Mouse (Mus musculus): Measurements from ENCODE around the gene Scgb2b26. TPM values are rescaled to one million over a fixed set of nuclear protein-coding genes. Genes with fewer than 3 reads are reported as not detected.

Scgb2b26 gene
- not detected for polyA plus RNA-seq (2012; fragmentation: generic; extraction: Trizol)

GRCm38 (mm10) chr7:33944940-33945339, at the start of gene Scgb2b26:
TSS of gene Scgb2b26 (minus strand) at chr7:33945040.

Other genes with a start within 250 kb of the Scgb2b26 start
- gene Scgb2b24, start 205.7 kb downstream of the Scgb2b26 start, polyA plus RNA-seq (2012; fragmentation: generic; extraction: Trizol): not detected
- not detected for gene Scgb1b24, start 201.2 kb downstream of the Scgb2b26 start, polyA plus RNA-seq (2012; fragmentation: generic; extraction: Trizol)
- not detected for gene Scgb2b27, start 68.9 kb upstream of the Scgb2b26 start, polyA plus RNA-seq (2012; fragmentation: generic; extraction: Trizol)
- not detected for gene Scgb1b27, start 76.4 kb upstream of the Scgb2b26 start, polyA plus RNA-seq (2012; fragmentation: generic; extraction: Trizol)
- gene Scgb1b30, start 150.4 kb upstream of the Scgb2b26 start, polyA plus RNA-seq (2012; fragmentation: generic; extraction: Trizol): not detected
- gene Wtip, start 188.2 kb upstream of the Scgb2b26 start, polyA plus RNA-seq (2012; fragmentation: generic; extraction: Trizol): 10 to 100 TPM; 34.4 to 36.7 TPM
- gene Uba2, start 224.6 kb upstream of the Scgb2b26 start, polyA plus RNA-seq (2012; fragmentation: generic; extraction: Trizol): 10 to 100 TPM; 12.7 to 51.9 TPM

All from C3H10T1/2 (cell line).